Mouse (Mus musculus): ENCODE measurements around the gene Nubp2. TPM values are rescaled to one million over a fixed set of nuclear protein-coding genes. Genes with fewer than 3 reads are reported as not detected.

Nubp2 gene
- polyA plus RNA-seq, 1 experiment from 2014 or later: 55.5 TPM

DNA sequence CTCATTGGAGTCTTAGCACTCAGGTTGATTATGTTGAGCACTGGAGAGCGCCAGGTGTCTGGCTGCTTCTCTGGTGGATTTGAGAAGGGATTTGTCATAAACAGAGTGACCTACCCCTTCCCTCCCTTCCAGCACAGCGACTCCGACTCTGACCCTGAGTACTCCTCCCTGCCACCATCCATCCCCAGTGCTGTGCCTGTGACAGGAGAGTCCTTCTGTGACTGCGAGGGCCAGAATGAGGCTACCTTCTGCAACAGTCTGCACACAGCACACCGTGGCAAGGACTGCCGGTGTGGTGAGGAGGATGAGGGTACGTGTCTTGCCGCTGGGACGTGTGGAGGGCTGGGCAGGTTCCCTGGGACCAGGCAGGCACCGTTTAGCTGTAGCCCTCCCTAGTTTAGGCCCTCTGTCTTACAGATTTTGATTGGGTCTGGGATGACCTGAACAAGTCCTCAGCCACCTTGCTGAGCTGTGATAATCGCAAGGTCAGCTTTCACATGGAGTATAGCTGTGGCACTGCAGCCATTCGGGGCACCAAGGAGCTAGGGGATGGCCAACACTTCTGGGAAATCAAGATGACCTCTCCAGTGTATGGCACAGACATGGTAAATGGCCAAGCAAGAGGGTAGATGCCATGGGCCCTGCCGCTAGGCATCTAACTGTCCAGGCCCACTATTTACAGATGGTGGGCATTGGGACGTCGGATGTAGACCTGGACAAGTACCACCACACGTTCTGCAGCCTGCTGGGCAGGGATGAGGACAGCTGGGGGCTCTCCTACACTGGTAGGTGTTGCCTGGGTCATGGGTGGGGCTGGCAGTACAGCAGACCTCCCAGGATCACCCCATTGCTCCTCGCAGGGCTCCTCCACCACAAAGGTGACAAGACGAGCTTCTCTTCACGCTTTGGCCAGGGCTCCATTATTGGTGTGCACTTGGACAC, 4.3 kb upstream of the Nubp2 start:
- H3K9me3 ChIP-seq (replicated peaks; ENCODE audit: control insufficient read depth, low read length): no peaks in the 10 kb centered on the region
- no peak overlapping the region for H3K4me3 ChIP-seq (ENCODE audit: low read depth, low read length)
- H3K4me2 ChIP-seq (ENCODE audit: low read depth, low read length): no peak overlapping the region
- H3K27me3 ChIP-seq (ENCODE audit: control insufficient read depth, insufficient read depth, low read depth, low read length): no peaks in the 10 kb centered on the region
- H3K36me3 ChIP-seq (ENCODE audit: control insufficient read depth, insufficient read depth): peaks cover 47% of the 10 kb centered on the region
- peaks cover 35% of the 10 kb centered on the region for H3K4me1 ChIP-seq (ENCODE audit: control insufficient read depth, low read depth, low read length)
- H3K9ac ChIP-seq (ENCODE audit: low read depth, low read length): no peak overlapping the region
- H3K27ac ChIP-seq (ENCODE audit: low read length): peak overlapping the region; percentile 8; the same call in 1 of the 2 replicates
- no peak for ATAC-seq (ENCODE audit: low read depth)
- 86% methylated on average over 19 of the region's 19 CpGs for WGBS (ENCODE audit: insufficient replicate concordance)

- H3K36me3 ChIP-seq (ENCODE audit: control insufficient read depth, insufficient read depth): peaks cover 49% of the 10 kb centered on the region
- no peak for ATAC-seq (ENCODE audit: low read depth)
- peaks cover 35% of the 10 kb centered on the region for H3K4me1 ChIP-seq (ENCODE audit: control insufficient read depth, low read depth, low read length)
- H3K4me2 ChIP-seq (ENCODE audit: low read depth, low read length): peak overlapping the region; percentile 75; the same call in 1 of the 2 replicates
- H3K4me3 ChIP-seq (ENCODE audit: low read depth, low read length): no peak overlapping the region
- H3K9ac ChIP-seq (ENCODE audit: low read depth, low read length): no peak overlapping the region
- 86% methylated on average over 3 of the region's 3 CpGs for WGBS (ENCODE audit: insufficient replicate concordance)
- H3K27me3 ChIP-seq (ENCODE audit: control insufficient read depth, insufficient read depth, low read depth, low read length): no peaks in the 10 kb centered on the region
- no peaks in the 10 kb centered on the region for H3K9me3 ChIP-seq (replicated peaks; ENCODE audit: control insufficient read depth, low read length)
- no peak overlapping the region for H3K27ac ChIP-seq (ENCODE audit: low read length)
Observed at GRCm38 (mm10) chr17:24888862-24889261, 2.7 kb upstream of the Nubp2 start.

DNA sequence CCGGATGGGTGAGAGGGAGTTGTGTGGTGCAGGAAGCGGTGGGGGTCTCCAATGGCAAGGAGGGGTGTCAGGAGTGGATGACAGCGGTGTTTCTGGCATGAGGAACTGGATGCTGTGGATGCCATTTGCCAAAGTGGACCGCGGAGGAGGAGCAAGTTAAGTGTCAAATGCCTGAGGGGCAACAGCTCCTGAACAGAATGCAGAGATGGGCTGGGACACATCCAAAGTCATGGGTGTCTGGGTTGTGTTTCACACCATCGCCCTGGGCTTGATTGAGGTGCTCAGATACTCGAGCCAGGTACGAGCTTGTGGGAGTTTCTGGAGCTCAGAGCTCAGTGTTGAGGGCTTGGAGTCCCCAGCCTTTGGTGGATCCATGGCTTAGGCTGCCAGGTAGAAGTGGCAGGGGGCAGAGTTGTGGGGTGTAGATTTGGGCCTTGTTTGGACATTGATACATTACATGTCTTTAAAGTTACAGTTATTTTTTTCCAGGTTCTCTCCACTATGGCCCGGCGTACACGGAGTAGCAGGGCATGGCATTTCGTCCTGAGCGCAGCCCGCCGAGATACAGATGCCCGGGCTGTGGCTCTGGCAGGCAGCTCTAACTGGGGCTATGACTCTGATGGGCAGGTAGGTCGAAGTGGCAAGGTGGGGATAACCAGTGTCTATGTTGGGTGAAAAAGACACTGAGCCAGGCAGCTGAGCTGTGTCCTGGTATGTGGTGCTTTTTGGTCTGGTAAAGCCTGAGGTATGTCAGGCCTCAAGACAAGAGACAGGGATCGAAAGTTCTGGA, 1.3 kb upstream of the Nubp2 start:
- Histone ChIP-seq H3K4me3 (ENCODE audit: low read depth, low read length) (peak overlapping the region; percentile 94), H3K4me1 (ENCODE audit: control insufficient read depth, low read depth, low read length) (peaks cover 28% of the 10 kb centered on the region), H3K27me3 (ENCODE audit: control insufficient read depth, insufficient read depth, low read depth, low read length) (no peaks in the 10 kb centered on the region), H3K9me3 (replicated peaks; ENCODE audit: control insufficient read depth, low read length) (no peaks in the 10 kb centered on the region), H3K36me3 (ENCODE audit: control insufficient read depth, insufficient read depth) (peaks cover 53% of the 10 kb centered on the region), H3K9ac (ENCODE audit: low read depth, low read length) (peak overlapping the region; percentile 98), H3K4me2 (ENCODE audit: low read depth, low read length) (peak overlapping the region; percentile 75), H3K27ac (ENCODE audit: low read length) (peak overlapping the region; percentile 92)
- 54% methylated on average over 18 of the region's 18 CpGs for WGBS (ENCODE audit: insufficient replicate concordance)
- ATAC-seq (ENCODE audit: low read depth): no peak

DNA sequence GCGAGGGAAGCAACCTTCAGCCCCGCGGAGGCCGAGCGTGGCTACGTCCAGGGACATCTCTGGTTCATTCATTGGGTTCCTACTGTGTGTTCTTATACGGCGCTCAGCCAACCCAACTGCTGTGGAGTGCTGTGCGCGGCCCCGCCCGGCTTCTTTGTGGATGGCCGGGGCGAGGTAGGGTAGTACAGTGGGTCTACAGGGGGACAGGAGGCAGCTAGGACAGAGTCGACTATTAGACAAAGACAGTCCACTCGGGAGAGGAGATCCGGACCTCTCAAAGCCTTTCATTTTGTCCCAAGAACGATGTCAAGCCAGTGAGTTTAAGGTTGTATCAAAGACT, 753 bp upstream of the Nubp2 start:
- Histone ChIP-seq H3K27ac (ENCODE audit: low read length) (peak overlapping the region; percentile 92), H3K36me3 (ENCODE audit: control insufficient read depth, insufficient read depth) (peaks cover 52% of the 10 kb centered on the region), H3K9me3 (replicated peaks; ENCODE audit: control insufficient read depth, low read length) (no peaks in the 10 kb centered on the region), H3K27me3 (ENCODE audit: control insufficient read depth, insufficient read depth, low read depth, low read length) (no peaks in the 10 kb centered on the region), H3K4me3 (ENCODE audit: low read depth, low read length) (peak overlapping the region; percentile 94), H3K4me2 (ENCODE audit: low read depth, low read length) (peak overlapping the region; percentile 75), H3K4me1 (ENCODE audit: control insufficient read depth, low read depth, low read length) (peaks cover 28% of the 10 kb centered on the region), H3K9ac (ENCODE audit: low read depth, low read length) (peak overlapping the region; percentile 98)
- peak; percentile 15 for ATAC-seq (ENCODE audit: low read depth)
- under 1% methylated on average over 18 of the region's 18 CpGs for WGBS (ENCODE audit: insufficient replicate concordance)

GRCm38 (mm10) chr17:24885356-24886133, 604 bp downstream of the Nubp2 start:
- no peaks in the 10 kb centered on the region for H3K27me3 ChIP-seq (ENCODE audit: control insufficient read depth, insufficient read depth, low read depth, low read length)
- H3K9me3 ChIP-seq (replicated peaks; ENCODE audit: control insufficient read depth, low read length): no peaks in the 10 kb centered on the region
- H3K27ac ChIP-seq (ENCODE audit: low read length): peak overlapping the region; percentile 58
- H3K9ac ChIP-seq (ENCODE audit: low read depth, low read length): peak overlapping the region; percentile 83
- H3K4me2 ChIP-seq (ENCODE audit: low read depth, low read length): peak overlapping the region; percentile 90
- H3K36me3 ChIP-seq (ENCODE audit: control insufficient read depth, insufficient read depth): peaks cover 40% of the 10 kb centered on the region
- 20% methylated on average over 22 of the region's 22 CpGs for WGBS (ENCODE audit: insufficient replicate concordance)
- H3K4me1 ChIP-seq (ENCODE audit: control insufficient read depth, low read depth, low read length): peaks cover 27% of the 10 kb centered on the region
- H3K4me3 ChIP-seq (ENCODE audit: low read depth, low read length): peak overlapping the region; percentile 94
- no peak for ATAC-seq (ENCODE audit: low read depth)

DNA sequence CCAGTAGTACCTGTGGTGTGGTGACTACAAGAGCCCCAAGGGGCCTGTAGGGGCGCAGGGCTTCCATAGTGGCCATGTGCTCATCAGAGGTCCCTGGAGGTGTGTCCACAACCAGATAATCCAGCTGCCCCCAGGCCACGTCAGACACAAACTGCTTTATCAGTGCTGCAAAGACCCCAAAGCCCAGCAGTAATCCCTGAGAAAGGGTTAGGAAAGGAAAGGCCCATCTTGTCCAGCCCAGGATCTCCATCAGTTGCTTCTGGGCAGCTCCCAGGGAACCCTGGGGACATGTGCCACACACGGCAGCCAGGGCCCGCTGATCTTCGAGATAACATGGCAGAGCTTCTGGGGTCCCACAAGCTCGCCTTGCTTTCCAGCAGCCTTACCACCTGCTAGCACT, 1.8 kb downstream of the Nubp2 start:
- Histone ChIP-seq H3K4me3 (ENCODE audit: low read depth, low read length) (no peak overlapping the region), H3K9ac (ENCODE audit: low read depth, low read length) (no peak overlapping the region), H3K27me3 (ENCODE audit: control insufficient read depth, insufficient read depth, low read depth, low read length) (no peaks in the 10 kb centered on the region), H3K27ac (ENCODE audit: low read length) (no peak overlapping the region), H3K36me3 (ENCODE audit: control insufficient read depth, insufficient read depth) (peaks cover 29% of the 10 kb centered on the region), H3K4me1 (ENCODE audit: control insufficient read depth, low read depth, low read length) (peaks cover 26% of the 10 kb centered on the region), H3K9me3 (replicated peaks; ENCODE audit: control insufficient read depth, low read length) (no peaks in the 10 kb centered on the region), H3K4me2 (ENCODE audit: low read depth, low read length) (no peak overlapping the region)
- no peak for ATAC-seq (ENCODE audit: low read depth)
- WGBS (ENCODE audit: insufficient replicate concordance): 70% methylated on average over 6 of the region's 6 CpGs

- ATAC-seq (ENCODE audit: low read depth): no peak
- Histone ChIP-seq H3K9me3 (replicated peaks; ENCODE audit: control insufficient read depth, low read length) (no peaks in the 10 kb centered on the region), H3K27ac (ENCODE audit: low read length) (no peak overlapping the region), H3K27me3 (ENCODE audit: control insufficient read depth, insufficient read depth, low read depth, low read length) (no peaks in the 10 kb centered on the region), H3K9ac (ENCODE audit: low read depth, low read length) (no peak overlapping the region), H3K4me3 (ENCODE audit: low read depth, low read length) (no peak overlapping the region), H3K4me1 (ENCODE audit: control insufficient read depth, low read depth, low read length) (peaks cover 13% of the 10 kb centered on the region), H3K4me2 (ENCODE audit: low read depth, low read length) (no peak overlapping the region), H3K36me3 (ENCODE audit: control insufficient read depth, insufficient read depth) (peaks cover 20% of the 10 kb centered on the region)
- WGBS (ENCODE audit: insufficient replicate concordance): 40% methylated on average over 7 of the region's 7 CpGs
Observed at GRCm38 (mm10) chr17:24881738-24882440, 4.3 kb downstream of the Nubp2 start.

DNA sequence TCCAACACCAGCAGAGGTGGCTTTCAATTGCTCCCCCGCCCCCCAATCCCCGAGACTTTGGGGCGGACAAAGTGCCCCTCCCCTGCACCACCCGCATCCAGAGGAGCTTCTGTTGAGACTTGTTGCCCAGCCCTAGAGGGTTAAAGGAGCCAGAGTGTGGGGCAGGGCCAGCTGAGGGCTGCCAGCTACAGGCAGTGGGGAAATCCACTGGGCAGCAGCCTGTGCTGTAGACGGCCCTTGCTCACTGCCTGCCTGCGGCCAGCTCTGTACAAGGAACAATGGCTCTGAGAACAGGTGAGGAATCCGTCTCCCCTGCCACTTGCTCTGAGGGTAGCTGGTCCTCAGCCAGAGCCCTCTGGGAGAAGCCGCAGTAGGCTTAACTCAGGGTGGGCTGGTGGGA, 7.6 kb downstream of the Nubp2 start:
- H3K4me3 ChIP-seq (ENCODE audit: low read depth, low read length): no peak overlapping the region
- H3K9ac ChIP-seq (ENCODE audit: low read depth, low read length): no peak overlapping the region
- H3K9me3 ChIP-seq (replicated peaks; ENCODE audit: control insufficient read depth, low read length): no peaks in the 10 kb centered on the region
- ATAC-seq (ENCODE audit: low read depth): no peak
- 68% methylated on average over 8 of the region's 8 CpGs for WGBS (ENCODE audit: insufficient replicate concordance)
- H3K36me3 ChIP-seq (ENCODE audit: control insufficient read depth, insufficient read depth): peaks cover 14% of the 10 kb centered on the region
- peak overlapping the region; percentile 1; the same call in 1 of the 2 replicates for H3K4me2 ChIP-seq (ENCODE audit: low read depth, low read length)
- no peak overlapping the region for H3K27ac ChIP-seq (ENCODE audit: low read length)
- peaks cover 3% of the 10 kb centered on the region; the same call in 1 of the 2 replicates for H3K4me1 ChIP-seq (ENCODE audit: control insufficient read depth, low read depth, low read length)
- no peaks in the 10 kb centered on the region for H3K27me3 ChIP-seq (ENCODE audit: control insufficient read depth, insufficient read depth, low read depth, low read length)
